Mouse (Mus musculus): ENCODE results near the gene Hist1h2bh.

DNA sequence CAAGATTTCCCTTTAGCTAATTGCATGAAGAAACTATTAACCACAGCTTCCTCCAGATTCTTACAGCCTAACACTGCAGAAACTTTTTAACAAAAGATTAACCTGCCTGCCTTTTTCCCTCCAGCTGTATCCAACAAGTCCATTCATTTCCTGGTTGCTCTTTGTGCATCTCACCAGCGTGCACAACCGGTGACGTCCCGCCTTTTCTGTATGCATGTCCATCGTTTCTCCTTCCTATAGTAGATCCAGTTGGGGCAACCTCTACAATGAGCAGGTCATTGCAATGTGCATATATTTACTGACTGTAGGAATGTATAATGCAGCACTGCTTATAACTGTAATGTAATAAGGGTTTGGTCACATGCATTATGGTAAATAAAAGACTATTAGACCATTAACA, 19.2 kb downstream of the Hist1h2bh start:
- no peak for TF ChIP-seq CTCF (IDR thresholded peaks at IDR 0.05; ENCODE audit: borderline replicate concordance, extremely low read depth, insufficient read depth, insufficient read length)
- no peak for TF ChIP-seq POLR2A (IDR thresholded peaks at IDR 0.05; ENCODE audit: borderline replicate concordance, extremely low read depth, insufficient read depth, insufficient read length, poor library complexity, severe bottlenecking)

Measured in brain, embryonic 14.5 days (tissue).